Mouse (Mus musculus) liver, adult 2 months (tissue): ENCODE data around the gene 1700020L24Rik.

Experiments
- CTCF ChIP-seq: fragments of 200-500 bp; IDR thresholded peaks from 2 replicates; pipeline ENCODE4 v1.5.1; 2011; ENCODE audit warnings: low read depth, low read length, control low read depth
- POLR2A ChIP-seq: fragments of 200-500 bp; IDR thresholded peaks from 2 replicates; pipeline ENCODE4 v1.6.1; 2011; ENCODE audit warnings: low read length, control low read depth; ENCODE audit not compliant: insufficient read depth; ENCODE audit errors: extremely low read depth

- no peak for TF ChIP-seq CTCF
- TF ChIP-seq POLR2A: no peak
These were observed 6.3 kb downstream of the 1700020L24Rik start for GRCm38 (mm10) chr11:83443824-83444223.
